ENCODE assay signal across 17 mouse cellular contexts in genomic region chr14:74868902-74869230, GRCm38 (mm10).
DNase-seq lines count a peak whose midpoint lies in the region; ATAC-seq and TF ChIP-seq lines count a peak whose summit lies in the region.
"Had no signal": no experiment of that assay in that cellular context is flagged by ENCODE, and none has a peak within 500 bp of the region (broad histone marks: within the 10 kb centered on the region; RNA-seq: fewer than 3 reads in every experiment).

No protein-coding gene starts in this region.

- DNase-seq in heart, postnatal 25 days (ENCODE audit: low spot score): no peak
- DNase-seq in c-Kit-negative CD71-positive TER-119-positive erythroid progenitor cells, embryonic 14.5 days (ENCODE audit: low read depth, low spot score): peak; percentile 26
- no peak for DNase-seq in left cerebral cortex, adult 2 months (ENCODE audit: extremely low spot score in 1 of 2, low spot score in 2 of 2)
- DNase-seq in gastrocnemius, postnatal 4 days (ENCODE audit: low spot score in 2 of 2): no peak
- DNase-seq: adrenal gland, postnatal 10 days; cerebellum, adult 9-10 months; kidney, adult 9 months; kidney, postnatal 36 days had no signal

- intact Hi-C loops in heart, postnatal 25 days (cut with DNase I): loop anchor here (5.0 kb wide), 2 partner anchors 33 to 78 kb away; partner anchors contain the start of gene Lrch1
- intact Hi-C loops in left cerebral cortex, adult 2 months (cut with DNase I): no loop called here

- H3K9me3 ChIP-seq in heart, embryonic 13.5 days: no peaks in the 10 kb centered on the region
- H3K9me3 ChIP-seq in liver, embryonic 12.5 days (replicated peaks): no peaks in the 10 kb centered on the region
- H3K9me3 ChIP-seq in midbrain, embryonic 16.5 days (replicated peaks; ENCODE audit: control insufficient read depth, low read length, poor library complexity, severe bottlenecking): no peaks in the 10 kb centered on the region
- H3K9me3 ChIP-seq: embryonic facial prominence, embryonic 13.5 days; forebrain, embryonic 12.5 days; hindbrain, embryonic 13.5 days; neural tube, embryonic 13.5 days had no signal

- H3K27me3 ChIP-seq in heart, embryonic 13.5 days (replicated peaks): no peaks in the 10 kb centered on the region
- H3K27me3 ChIP-seq in liver, embryonic 12.5 days (replicated peaks): no peaks in the 10 kb centered on the region
- no peaks in the 10 kb centered on the region for H3K27me3 ChIP-seq in midbrain, embryonic 16.5 days (ENCODE audit: control insufficient read depth, insufficient read depth, low read depth, low read length)
- H3K27me3 ChIP-seq: CH12.LX; embryonic facial prominence, embryonic 13.5 days; forebrain, embryonic 12.5 days; hindbrain, embryonic 13.5 days; neural tube, embryonic 13.5 days had no signal

- H3K4me3 ChIP-seq in heart, embryonic 13.5 days: no peak overlapping the region
- peak overlapping the region; percentile 17; the same call in 1 of the 2 replicates for H3K4me3 ChIP-seq in liver, embryonic 12.5 days
- no peak overlapping the region for H3K4me3 ChIP-seq in left cerebral cortex, adult 2 months
- no peak overlapping the region for H3K4me3 ChIP-seq in midbrain, embryonic 16.5 days (ENCODE audit: low read depth, low read length)
- H3K4me3 ChIP-seq: embryonic facial prominence, embryonic 13.5 days; forebrain, embryonic 12.5 days; hindbrain, embryonic 13.5 days; neural tube, embryonic 13.5 days had no signal

- H3K36me3 ChIP-seq in heart, embryonic 13.5 days: no peaks in the 10 kb centered on the region
- no peaks in the 10 kb centered on the region for H3K36me3 ChIP-seq in liver, embryonic 12.5 days
- no peaks in the 10 kb centered on the region for H3K36me3 ChIP-seq in midbrain, embryonic 16.5 days (ENCODE audit: control insufficient read depth, insufficient read depth, low read length)
- H3K36me3 ChIP-seq: embryonic facial prominence, embryonic 13.5 days; forebrain, embryonic 12.5 days; hindbrain, embryonic 13.5 days; neural tube, embryonic 13.5 days had no signal

- no peak for ATAC-seq in heart, embryonic 13.5 days (ENCODE audit: extremely low read depth, insufficient number of reproducible peaks, low FRiP score, low TSS enrichment)
- ATAC-seq in liver, embryonic 12.5 days: peak; percentile 87
- peak; percentile 79 for ATAC-seq in megakaryocyte-erythroid progenitor cell, adult 5-6 weeks (replicated peaks; ENCODE audit: low FRiP score, low TSS enrichment, poor library complexity, severe bottlenecking)
- ATAC-seq in midbrain, embryonic 16.5 days: no peak

- WGBS in heart, embryonic 13.5 days: 56% methylated on average over 4 of the region's 4 CpGs
- 18% methylated on average over 4 of the region's 4 CpGs for WGBS in liver, embryonic 12.5 days (ENCODE audit: insufficient replicate concordance)
- 88% methylated on average over 4 of the region's 4 CpGs for WGBS in midbrain, embryonic 16.5 days

- H3K9ac ChIP-seq in heart, embryonic 13.5 days: no peak overlapping the region
- peak overlapping the region; percentile 55 for H3K9ac ChIP-seq in liver, embryonic 12.5 days
- no peak overlapping the region for H3K9ac ChIP-seq in midbrain, embryonic 16.5 days (ENCODE audit: low read depth, low read length)
- H3K9ac ChIP-seq: embryonic facial prominence, embryonic 13.5 days; forebrain, embryonic 12.5 days; hindbrain, embryonic 13.5 days; neural tube, embryonic 13.5 days had no signal

- TF ChIP-seq CTCF in left cerebral cortex, adult 2 months (IDR thresholded peaks at IDR 0.05): no peak

- peak overlapping the region; percentile 71 for H3K27ac ChIP-seq in heart, embryonic 13.5 days (replicated peaks)
- H3K27ac ChIP-seq in liver, embryonic 12.5 days: peak overlapping the region; percentile 89
- H3K27ac ChIP-seq in left cerebral cortex, adult 2 months: no peak overlapping the region
- no peak overlapping the region for H3K27ac ChIP-seq in midbrain, embryonic 16.5 days (ENCODE audit: low read length)
- H3K27ac ChIP-seq: embryonic facial prominence, embryonic 13.5 days; forebrain, embryonic 12.5 days; hindbrain, embryonic 13.5 days; neural tube, embryonic 13.5 days had no signal

- no peak overlapping the region for H3K4me2 ChIP-seq in heart, embryonic 13.5 days
- peak overlapping the region; percentile 63 for H3K4me2 ChIP-seq in liver, embryonic 12.5 days
- no peak overlapping the region for H3K4me2 ChIP-seq in midbrain, embryonic 16.5 days (ENCODE audit: low read length)
- H3K4me2 ChIP-seq: embryonic facial prominence, embryonic 13.5 days; forebrain, embryonic 12.5 days; hindbrain, embryonic 13.5 days; neural tube, embryonic 13.5 days had no signal

- peaks cover 86% of the 10 kb centered on the region for H3K4me1 ChIP-seq in heart, embryonic 13.5 days
- peaks cover 75% of the 10 kb centered on the region for H3K4me1 ChIP-seq in liver, embryonic 12.5 days
- H3K4me1 ChIP-seq in midbrain, embryonic 16.5 days (ENCODE audit: control insufficient read depth, insufficient read depth, low read length): peaks cover 20% of the 10 kb centered on the region

Comparison
In these comparisons a context has a peak if more than half of its experiments do, and no peak if none do; other contexts are left out.
1. ATAC-seq: peak in liver, embryonic 12.5 days (single experiment) and megakaryocyte-erythroid progenitor cell, adult 5-6 weeks (single experiment); none in heart, embryonic 13.5 days (single experiment) and midbrain, embryonic 16.5 days (single experiment).
2. H3K27ac ChIP-seq: peak in heart, embryonic 13.5 days (single experiment) and liver, embryonic 12.5 days (single experiment); none in left cerebral cortex, adult 2 months (single experiment) and midbrain, embryonic 16.5 days (single experiment).